Mouse (Mus musculus): Measurements from ENCODE around the gene Hspa5.
"Not testable (repeated sequence)": the region's sequence is repeated elsewhere in the genome, so short reads cannot be mapped to it uniquely, and the experiment has no call there.

The Hspa5 gene

DNA sequence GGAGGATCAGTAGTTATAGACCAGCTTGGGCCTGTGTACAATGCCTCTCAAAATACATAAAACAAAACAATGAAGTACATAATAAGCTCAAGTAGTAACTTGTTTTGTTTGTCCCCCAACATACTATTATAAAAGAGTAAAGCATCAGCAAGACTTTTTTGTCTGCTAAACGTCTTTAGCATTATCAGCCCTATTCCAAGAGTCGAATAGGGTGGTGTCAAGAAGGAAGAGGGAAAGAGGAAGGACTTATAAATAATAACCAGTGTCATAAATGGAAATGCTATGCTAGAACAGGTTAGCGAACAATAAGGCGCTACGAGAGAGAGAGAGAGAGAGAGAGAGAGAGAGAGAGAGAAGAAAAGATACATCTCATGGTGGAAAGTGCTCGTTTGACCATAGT lies 819 bp upstream of the Hspa5 start:
- in situ Hi-C loops (cut with MboI, MseI) = loop anchor here in 1 of 2 experiments (10.0 kb wide), 1 partner anchor 1806 kb away; the partner anchor contains the start of genes Lrsam1 and Rpl12

DNA sequence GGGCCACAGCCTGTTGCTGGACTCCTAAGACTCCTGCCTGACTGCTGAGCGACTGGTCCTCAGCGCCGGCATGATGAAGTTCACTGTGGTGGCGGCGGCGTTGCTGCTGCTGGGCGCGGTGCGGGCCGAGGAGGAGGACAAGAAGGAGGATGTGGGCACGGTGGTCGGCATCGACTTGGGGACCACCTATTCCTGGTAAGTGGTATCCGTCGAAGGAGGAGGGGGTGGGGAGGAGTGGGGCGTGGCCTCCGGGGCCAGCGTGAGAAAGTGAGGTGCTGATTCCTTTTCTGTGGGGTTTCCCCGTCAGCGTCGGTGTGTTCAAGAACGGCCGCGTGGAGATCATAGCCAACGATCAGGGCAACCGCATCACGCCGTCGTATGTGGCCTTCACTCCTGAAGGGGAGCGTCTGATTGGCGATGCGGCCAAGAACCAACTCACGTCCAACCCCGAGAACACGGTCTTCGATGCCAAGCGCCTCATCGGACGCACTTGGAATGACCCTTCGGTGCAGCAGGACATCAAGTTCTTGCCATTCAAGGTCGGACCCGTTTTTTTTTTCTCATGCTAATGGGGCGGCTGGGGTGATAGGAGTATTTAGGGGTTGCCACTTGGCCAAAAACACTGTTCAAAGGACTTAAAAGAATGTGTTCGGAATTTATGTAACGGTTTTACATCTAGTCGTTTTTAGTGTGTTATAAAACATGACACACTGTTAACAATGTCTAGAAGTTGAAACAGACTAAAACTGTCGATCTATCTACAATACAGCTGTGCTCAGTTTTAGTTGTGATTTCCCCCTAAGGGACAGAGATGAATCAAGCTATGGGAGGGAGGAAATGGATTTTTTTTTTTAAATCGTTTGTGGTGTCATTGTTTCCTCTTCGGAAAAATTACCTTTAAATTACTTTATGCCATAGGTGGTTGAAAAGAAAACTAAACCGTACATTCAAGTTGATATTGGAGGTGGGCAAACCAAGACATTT lies 774 bp downstream of the Hspa5 start:
- in situ Hi-C loops (cut with MboI, MseI) = loop anchor here in 1 of 2 experiments (10.0 kb wide), 1 partner anchor 1808 kb away; the partner anchor contains the start of genes Lrsam1 and Rpl12

GRCm38 (mm10) chr2:34773673-34774072 lies 1.9 kb downstream of the Hspa5 start:
- in situ Hi-C loops (cut with MboI, MseI) = loop anchor here in 1 of 2 experiments (10.0 kb wide), 1 partner anchor 1809 kb away; the partner anchor contains the start of genes Lrsam1 and Rpl12

GRCm38 (mm10) chr2:34774493-34774892 lies 2.7 kb downstream of the Hspa5 start:
- in situ Hi-C loops (cut with MboI, MseI) = loop anchor here in 1 of 2 experiments (10.0 kb wide), 1 partner anchor 1810 kb away; the partner anchor contains the start of genes Lrsam1 and Rpl12

GRCm38 (mm10) chr2:34777237-34777868 lies 5.6 kb downstream of the Hspa5 start:
- in situ Hi-C loops (cut with MboI, MseI) = loop anchor here in 1 of 2 experiments (10.0 kb wide), 1 partner anchor 1813 kb away; the partner anchor contains the start of genes Lrsam1 and Rpl12

GRCm38 (mm10) chr2:34783064-34784020 lies 11.6 kb downstream of the Hspa5 start:
- in situ Hi-C loops (cut with MboI, MseI) = no loop called here

DNA sequence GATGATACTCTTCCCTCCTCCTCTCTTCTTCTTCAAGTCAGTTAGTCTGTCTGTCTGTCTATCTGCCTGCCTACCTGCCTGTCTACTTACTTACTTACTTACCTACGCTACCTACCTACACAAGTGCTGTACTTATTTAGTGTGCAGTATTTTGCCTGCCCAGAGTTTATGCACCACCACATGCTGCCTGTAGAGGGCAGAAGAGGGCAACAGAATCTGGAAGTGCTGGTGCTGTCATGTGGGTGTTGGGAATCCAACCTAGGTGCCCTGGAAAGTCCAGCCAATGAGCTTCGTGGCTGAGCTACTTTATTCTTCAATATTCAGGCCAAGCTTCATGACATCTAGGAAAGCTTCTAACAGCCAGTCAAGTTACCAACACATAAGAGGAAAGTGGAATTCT lies 12.3 kb downstream of the Hspa5 start:
- in situ Hi-C loops (cut with MboI, MseI) = no loop called here

GRCm38 (mm10) chr2:34790282-34790681 lies 18.5 kb downstream of the Hspa5 start:
- in situ Hi-C loops (cut with MboI, MseI) = no loop called here

DNA sequence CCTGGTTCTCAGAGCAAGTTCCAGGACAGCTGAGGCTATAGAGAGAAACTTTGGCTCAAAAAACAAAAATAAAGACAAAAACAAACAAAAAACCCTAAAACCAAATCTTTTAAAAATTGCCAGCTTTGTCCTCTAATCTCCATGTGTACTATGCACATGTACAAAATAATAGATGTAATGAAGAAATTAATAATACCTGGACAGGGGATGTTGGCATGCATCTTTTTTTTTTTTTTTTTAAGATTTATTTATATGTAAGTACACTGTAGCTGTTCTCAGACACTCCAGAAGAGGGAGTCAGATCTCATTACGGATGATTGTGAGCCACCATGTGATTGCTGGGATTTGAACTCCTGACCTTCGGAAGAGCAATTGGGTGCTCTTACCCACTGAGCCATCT lies 20.8 kb downstream of the Hspa5 start:
- in situ Hi-C loops (cut with MboI, MseI) = not testable (repeated sequence)

- in situ Hi-C loops (cut with MboI, MseI) = no loop called here
These were observed 22.7 kb downstream of the Hspa5 start for GRCm38 (mm10) chr2:34794511-34794910.

- in situ Hi-C loops (cut with MboI, MseI) = no loop called here
These were observed 23.7 kb downstream of the Hspa5 start for GRCm38 (mm10) chr2:34795426-34795825.

DNA sequence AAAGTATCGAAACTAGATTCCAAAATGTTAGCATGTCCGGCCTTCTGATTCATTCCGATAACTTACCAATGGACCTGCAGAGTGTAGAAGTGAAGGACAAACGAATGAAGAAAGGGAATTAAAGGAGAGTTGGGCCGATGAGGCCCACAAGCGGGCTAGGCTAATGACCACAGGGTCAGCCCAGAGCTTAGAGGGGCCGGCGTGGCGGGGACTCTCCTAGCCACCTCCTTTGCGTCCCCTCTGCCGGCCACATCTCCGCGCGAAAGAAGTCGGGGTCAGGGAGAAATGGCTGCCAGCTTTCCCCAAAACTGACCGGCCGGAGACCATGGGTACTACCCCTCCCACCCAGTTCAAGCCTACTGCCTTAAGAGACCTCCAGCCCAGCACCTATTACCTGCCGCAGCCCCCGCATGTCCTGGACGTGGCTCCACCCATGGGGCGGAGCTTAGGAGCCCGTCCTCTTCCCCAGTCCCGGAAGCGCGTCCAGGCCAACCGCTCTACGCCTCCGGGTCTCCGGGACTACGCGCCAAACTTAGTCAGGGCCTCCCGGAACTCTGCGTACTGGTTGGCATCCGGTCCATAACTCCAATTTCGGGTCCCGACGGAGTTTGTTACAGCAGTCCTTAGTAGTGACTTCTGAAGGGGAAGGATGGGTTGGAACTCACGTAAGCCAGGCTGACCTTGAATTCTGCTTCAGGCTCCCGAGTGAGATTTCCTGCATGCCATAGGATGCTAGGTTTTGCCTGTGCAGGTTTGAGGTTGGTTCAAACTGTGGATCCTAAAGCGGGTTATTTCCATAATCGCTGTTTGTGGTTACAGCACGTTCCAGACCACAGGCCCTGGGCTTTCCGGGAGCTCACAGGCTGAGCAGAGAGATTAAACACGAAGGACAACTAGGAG lies 27.8 kb downstream of the Hspa5 start, which contains the start of gene Rabepk:
TSS of gene Rabepk (minus strand) at position 556 of the 900 bp plus-strand sequence.
- in situ Hi-C loops (cut with MboI, MseI) = no loop called here

DNA sequence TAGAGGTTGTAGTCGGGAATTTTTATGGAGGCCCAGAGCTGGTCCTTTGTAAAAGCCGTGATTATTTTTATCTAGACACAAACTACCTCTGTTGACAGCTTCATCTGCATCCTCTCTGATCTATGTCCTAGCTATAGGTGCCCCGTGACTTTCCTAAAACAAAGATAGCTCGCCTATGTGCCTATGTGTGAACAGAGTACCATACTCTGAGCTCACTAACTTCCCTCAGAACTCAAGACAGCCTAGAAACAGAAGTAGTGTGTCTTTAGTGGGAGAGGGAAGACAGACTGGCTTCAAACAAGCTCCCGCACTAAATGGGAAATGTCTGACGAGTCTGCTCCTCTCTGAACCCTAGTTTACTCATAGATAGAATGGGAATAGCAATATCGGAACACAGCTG lies 28.6 kb downstream of the Hspa5 start:
- in situ Hi-C loops (cut with MboI, MseI) = no loop called here

- in situ Hi-C loops (cut with MboI, MseI) = no loop called here
These were observed 30.0 kb downstream of the Hspa5 start for GRCm38 (mm10) chr2:34801516-34802482.

GRCm38 (mm10) chr2:34802565-34803245 lies 30.9 kb downstream of the Hspa5 start:
- in situ Hi-C loops (cut with MboI, MseI) = not testable (repeated sequence)

DNA sequence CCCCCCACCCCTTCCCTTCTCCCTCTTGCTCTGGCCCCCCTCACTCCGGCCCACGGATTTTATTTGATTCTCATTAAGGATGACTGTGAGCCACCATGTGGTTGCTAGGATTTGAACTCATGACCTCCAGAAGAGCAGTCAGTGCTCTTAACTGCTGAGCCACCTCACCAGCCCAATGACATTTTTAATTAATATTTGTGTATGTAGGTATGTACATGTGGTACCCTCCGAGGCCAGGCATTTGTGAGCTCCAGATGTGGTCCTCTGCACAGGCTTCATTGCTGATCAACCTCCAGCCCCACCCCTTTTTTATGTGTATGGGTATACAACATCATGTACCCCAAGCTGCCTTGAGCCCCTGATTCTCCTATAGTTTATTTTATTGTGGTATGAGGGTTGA lies 32.0 kb downstream of the Hspa5 start:
- in situ Hi-C loops (cut with MboI, MseI) = no loop called here

GRCm38 (mm10) chr2:34804172-34804571 lies 32.4 kb downstream of the Hspa5 start:
- in situ Hi-C loops (cut with MboI, MseI) = no loop called here

GRCm38 (mm10) chr2:34804815-34805214 lies 33.0 kb downstream of the Hspa5 start:
- in situ Hi-C loops (cut with MboI, MseI) = no loop called here
